Mouse (Mus musculus) G1E (cell line): ENCODE data around the gene Lemd1. TPM values are rescaled to one million over a fixed set of nuclear protein-coding genes. Genes with fewer than 3 reads are reported as not detected.

Source experiments
- ATAC-seq: 2 replicates; pipeline ENCODE4 v1.8.0; 2016; ENCODE audit warnings: mild to moderate bottlenecking; ENCODE audit not compliant: insufficient number of reproducible peaks, poor library complexity, low FRiP score, severe bottlenecking; ENCODE audit errors: extremely low read depth
- DNase-seq: peaks from one replicate; pipeline ENCODE4 v3.0.0; 2012; ENCODE audit warnings: low spot score
- H3K27me3 ChIP-seq: 2 replicates; pipeline ENCODE4 v1.6.1; 2012; ENCODE audit warnings: mild to moderate bottlenecking, low read length, inconsistent platforms; ENCODE audit not compliant: insufficient read depth
- H3K36me3 ChIP-seq: replicated peaks from 2 replicates; pipeline ENCODE3; 2012; ENCODE audit warnings: mild to moderate bottlenecking, inconsistent platforms
- H3K4me1 ChIP-seq: 2 replicates; pipeline ENCODE4 v1.6.1; 2012; ENCODE audit warnings: low read depth, low read length, inconsistent platforms, mixed read lengths; ENCODE audit not compliant: insufficient read depth
- H3K4me3 ChIP-seq: 2 replicates; pipeline ENCODE4 v1.5.1; 2012; ENCODE audit warnings: low read depth, mild to moderate bottlenecking, inconsistent platforms, low read length, moderate library complexity, mixed read lengths
- H3K9me3 ChIP-seq: replicated peaks from 2 replicates; pipeline ENCODE4 v1.6.1; 2012; ENCODE audit warnings: inconsistent platforms
- CTCF ChIP-seq: IDR thresholded peaks from 2 replicates; pipeline ENCODE4 v1.5.1; 2012; ENCODE audit warnings: low read depth, low read length, inconsistent platforms, mixed read lengths
- GATA1 ChIP-seq: IDR thresholded peaks from 2 replicates; pipeline ENCODE4 v1.6.1; 2012; ENCODE audit warnings: borderline replicate concordance, low read length, inconsistent platforms, mixed read lengths
- GATA2 ChIP-seq: IDR thresholded peaks from 2 replicates; pipeline ENCODE4 v1.6.1; 2012; ENCODE audit warnings: low read depth, low read length, inconsistent platforms, borderline replicate concordance
- POLR2AphosphoS5 ChIP-seq: IDR thresholded peaks from 2 replicates; pipeline ENCODE4 v1.6.1; 2012; ENCODE audit warnings: low read depth, low read length, inconsistent platforms; ENCODE audit not compliant: insufficient replicate concordance
- TAL1 ChIP-seq: conservative IDR thresholded peaks from 2 replicates; pipeline ENCODE4 v1.6.1; 2012; ENCODE audit warnings: low read depth, low read length, inconsistent platforms, mixed read lengths
- polyA plus RNA-seq: library from polyadenylated mRNA; stranded (reverse); fragments of >175 nt; gene quantifications from 2 replicates; pipeline ENCODE4 v1.2.3, GENCODE M21; 2012
- total RNA-seq, 2 experiments: library from RNA; stranded (forward) in 1 of 2; stranded (reverse) in 1 of 2; fragments of 200-1000 nt in 1 of 2; fragments of >200 nt in 1 of 2; fragmentation: Nextera tagmentation in 1 of 2; gene quantifications; 2 replicates each; pipeline ENCODE4 v1.2.3; 2014 to 2017

Lemd1 gene
- total and polyA plus RNA-seq, 3 experiments = 0.44 TPM; not detected in 2

DNA sequence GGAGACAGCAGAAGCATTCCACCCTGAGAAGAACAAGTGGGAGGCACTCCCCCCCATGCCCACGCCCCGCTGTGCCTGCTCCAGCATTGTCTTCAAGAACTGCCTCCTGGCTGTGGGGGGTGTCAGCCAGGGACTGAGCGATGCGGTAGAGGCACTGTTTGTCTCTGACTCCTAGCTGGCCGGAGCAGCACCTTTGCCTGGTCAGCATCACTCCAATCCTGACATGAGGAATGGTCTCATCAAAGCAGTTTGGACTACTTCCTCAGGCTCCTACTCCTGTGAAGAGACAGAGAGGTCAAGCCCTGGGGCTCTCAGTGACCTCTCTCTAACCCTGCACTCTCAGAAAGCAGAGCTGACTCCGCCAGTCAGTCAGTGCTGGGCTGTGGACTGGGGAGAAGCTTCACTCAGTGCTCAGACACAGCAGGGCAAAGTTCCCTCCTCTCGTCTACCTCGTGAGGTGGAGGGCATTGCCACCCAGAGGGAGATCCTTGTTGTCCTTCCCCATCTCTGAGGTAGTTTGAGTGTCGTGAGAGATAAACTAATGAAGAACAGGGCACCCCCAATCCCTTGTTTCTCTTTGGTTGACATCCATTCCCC lies 113.5 kb downstream of the Lemd1 start:
- ATAC-seq = no peak
- Histone ChIP-seq H3K27me3 (peaks cover 67% of the 10 kb centered on the region), H3K9me3 (no peaks in the 10 kb centered on the region), H3K4me1 (no peaks in the 10 kb centered on the region), H3K36me3 (no peaks in the 10 kb centered on the region), H3K4me3 (no peak overlapping the region)
- TF ChIP-seq POLR2AphosphoS5 = no peak
- TF ChIP-seq TAL1 = no peak
- TF ChIP-seq GATA1 = no peak
- no peak for TF ChIP-seq CTCF
- TF ChIP-seq GATA2 = no peak
- no peak for DNase-seq

DNA sequence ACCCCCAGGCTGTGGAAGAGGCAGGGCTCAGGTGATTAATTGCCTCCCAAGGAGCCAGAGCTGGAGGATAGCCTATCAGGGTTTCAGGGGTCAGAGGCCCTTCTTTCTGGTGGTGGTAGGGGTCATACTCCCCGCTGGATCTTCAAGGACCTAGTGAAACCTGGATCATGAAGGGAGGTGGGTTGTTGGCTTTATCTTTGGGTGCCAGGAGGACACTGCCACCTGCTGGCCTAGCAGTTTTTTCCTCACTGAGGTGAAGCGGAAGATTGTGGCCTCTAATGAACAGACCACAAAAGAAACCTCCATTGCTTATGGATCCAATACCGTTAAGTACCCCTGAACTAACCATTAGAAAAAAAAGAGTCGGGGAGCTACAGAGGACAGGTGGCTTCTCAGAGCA lies 114.9 kb downstream of the Lemd1 start:
- no peak for ATAC-seq
- Histone ChIP-seq H3K4me3 (no peak overlapping the region), H3K9me3 (no peaks in the 10 kb centered on the region), H3K36me3 (no peaks in the 10 kb centered on the region), H3K4me1 (peaks cover 1% of the 10 kb centered on the region; the same call in 1 of the 2 replicates), H3K27me3 (peaks cover 71% of the 10 kb centered on the region)
- TF ChIP-seq GATA2 (no peak), CTCF (peak; percentile 8; the same call in 1 of the 2 replicates)
- no peak for DNase-seq

DNA sequence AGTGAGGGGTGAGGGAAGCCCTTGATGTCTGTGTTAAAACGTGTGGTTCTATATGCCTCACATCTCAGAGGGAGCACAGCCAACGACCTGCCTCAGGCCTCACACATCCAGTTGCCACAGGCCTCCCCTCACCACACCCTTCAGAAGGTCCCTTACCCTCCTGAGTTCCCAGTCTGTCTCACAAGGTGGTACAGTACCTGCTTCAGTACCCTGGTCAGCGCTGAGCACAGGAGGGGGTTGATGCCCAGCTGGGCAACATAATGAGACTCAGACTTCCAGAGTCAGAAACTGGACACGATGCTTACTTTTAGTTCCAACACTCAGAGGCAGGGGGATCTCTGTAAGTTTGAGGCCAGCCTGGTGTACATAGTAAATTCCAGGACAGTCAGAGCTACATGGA lies 115.6 kb downstream of the Lemd1 start:
- DNase-seq (no peak), ATAC-seq (no peak)
- TF ChIP-seq GATA2 (no peak), POLR2AphosphoS5 (no peak), CTCF (no peak), GATA1 (no peak), TAL1 (no peak)
- H3K27me3 ChIP-seq = peaks cover 71% of the 10 kb centered on the region
- H3K4me1 ChIP-seq = peaks cover 6% of the 10 kb centered on the region; the same call in 1 of the 2 replicates
- H3K9me3 ChIP-seq = no peaks in the 10 kb centered on the region
- no peak overlapping the region for H3K4me3 ChIP-seq
- no peaks in the 10 kb centered on the region for H3K36me3 ChIP-seq

DNA sequence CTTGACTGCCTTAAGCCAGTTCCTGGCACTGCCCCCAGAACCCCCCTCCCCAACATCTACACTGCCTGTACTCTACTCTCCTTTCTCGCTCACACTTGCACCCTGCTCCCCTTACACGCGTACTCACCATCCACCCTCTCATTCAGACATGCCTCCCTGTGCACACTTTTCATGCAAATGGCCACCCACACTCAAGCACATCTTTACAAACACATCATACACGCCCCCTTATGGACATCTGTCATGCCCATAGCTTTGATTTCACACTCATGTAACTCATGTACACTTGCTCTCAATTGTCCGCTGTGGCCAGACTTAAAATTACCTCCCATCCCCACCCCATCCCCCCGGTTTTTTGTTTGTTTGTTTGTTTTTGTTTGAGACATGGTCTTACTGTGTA lies 116.7 kb downstream of the Lemd1 start:
- no peaks in the 10 kb centered on the region for H3K36me3 ChIP-seq
- H3K4me3 ChIP-seq = no peak overlapping the region
- DNase-seq = no peak
- peaks cover 14% of the 10 kb centered on the region for H3K4me1 ChIP-seq
- no peak for ATAC-seq
- TF ChIP-seq TAL1 (no peak), GATA2 (no peak), CTCF (no peak), GATA1 (no peak), POLR2AphosphoS5 (no peak)
- peaks cover 68% of the 10 kb centered on the region for H3K27me3 ChIP-seq
- no peaks in the 10 kb centered on the region for H3K9me3 ChIP-seq

DNA sequence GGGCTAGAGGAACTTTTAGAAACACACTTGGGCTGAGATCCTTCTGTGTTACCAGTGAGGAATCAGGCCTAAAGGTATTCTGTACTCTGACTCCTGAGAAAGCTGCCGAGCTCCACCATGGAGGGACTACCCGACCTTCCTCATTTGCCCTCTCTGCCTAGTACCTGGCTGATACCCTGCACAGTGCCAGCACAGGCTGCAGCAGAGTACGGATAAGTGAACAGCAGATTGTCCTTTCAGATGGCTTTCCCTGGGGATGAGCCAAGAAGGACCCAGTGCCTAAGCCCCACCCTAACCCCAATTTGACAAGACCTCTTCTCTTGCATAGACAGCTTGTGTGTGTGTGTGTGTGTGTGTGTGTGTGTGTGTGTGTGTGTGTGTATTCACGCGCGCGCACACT lies 117.4 kb downstream of the Lemd1 start:
- ATAC-seq = no peak
- H3K4me3 ChIP-seq = no peak overlapping the region
- peaks cover 62% of the 10 kb centered on the region for H3K27me3 ChIP-seq
- no peak for TF ChIP-seq GATA1
- no peak for TF ChIP-seq CTCF
- TF ChIP-seq GATA2 = no peak
- no peak for TF ChIP-seq TAL1
- no peak for TF ChIP-seq POLR2AphosphoS5
- H3K36me3 ChIP-seq = no peaks in the 10 kb centered on the region
- no peaks in the 10 kb centered on the region for H3K9me3 ChIP-seq
- peaks cover 17% of the 10 kb centered on the region for H3K4me1 ChIP-seq
- DNase-seq = no peak

Other genes starting within 250 kb of the Lemd1 start
- 36.9 and 48.1 TPM in 2 replicates for gene Slc45a3, start 228.5 kb upstream of the Lemd1 start, total RNA-seq (2014; fragmentation: Nextera tagmentation)
- 51.4 and 56.6 TPM in 2 replicates for gene Slc45a3, start 228.5 kb upstream of the Lemd1 start, total RNA-seq (2017)
- 12.3 and 14.4 TPM in 2 replicates for gene Slc45a3, start 228.5 kb upstream of the Lemd1 start, polyA plus RNA-seq
- 166 and 187 TPM in 2 replicates for gene Elk4, start 183.8 kb upstream of the Lemd1 start, total RNA-seq (2014; fragmentation: Nextera tagmentation)
- gene Elk4, start 183.8 kb upstream of the Lemd1 start, total RNA-seq (2017) = 67.4 and 83.2 TPM in 2 replicates
- gene Elk4, start 183.8 kb upstream of the Lemd1 start, polyA plus RNA-seq = 4.1 and 5.1 TPM in 2 replicates
- gene Mfsd4a, start 123.4 kb upstream of the Lemd1 start, total RNA-seq (2014; fragmentation: Nextera tagmentation) = not detected in 2 replicates
- 0.70 and 1.0 TPM in 2 replicates for gene Mfsd4a, start 123.4 kb upstream of the Lemd1 start, total RNA-seq (2017)
- not detected in 2 replicates for gene Mfsd4a, start 123.4 kb upstream of the Lemd1 start, polyA plus RNA-seq
- not detected in 2 replicates for gene Cdk18, start 51.7 kb upstream of the Lemd1 start, total RNA-seq (2014; fragmentation: Nextera tagmentation)
- gene Cdk18, start 51.7 kb upstream of the Lemd1 start, total RNA-seq (2017) = 0.06 and 0.33 TPM in 2 replicates
- gene Cdk18, start 51.7 kb upstream of the Lemd1 start, polyA plus RNA-seq = 0.02 TPM in 1 of 2 replicates, not detected in the other
- not detected in 2 replicates for gene AC124108.1, start within 50 bp of the Lemd1 start, total RNA-seq (2014; fragmentation: Nextera tagmentation)
- under 0.01 and 0.05 TPM in 2 replicates for gene AC124108.1, start within 50 bp of the Lemd1 start, total RNA-seq (2017)
- gene AC124108.1, start within 50 bp of the Lemd1 start, polyA plus RNA-seq = not detected in 2 replicates
- not detected in 2 replicates for gene Gm10188, start 38.3 kb downstream of the Lemd1 start, total RNA-seq (2014; fragmentation: Nextera tagmentation)
- gene Gm10188, start 38.3 kb downstream of the Lemd1 start, total RNA-seq (2017) = 0.17 TPM in 1 of 2 replicates, not detected in the other
- not detected in 2 replicates for gene Gm10188, start 38.3 kb downstream of the Lemd1 start, polyA plus RNA-seq
- gene Klhdc8a, start 107.2 kb downstream of the Lemd1 start, total RNA-seq (2014; fragmentation: Nextera tagmentation) = not detected in 2 replicates
- 0.06 and 0.11 TPM in 2 replicates for gene Klhdc8a, start 107.2 kb downstream of the Lemd1 start, total RNA-seq (2017)
- not detected in 2 replicates for gene Klhdc8a, start 107.2 kb downstream of the Lemd1 start, polyA plus RNA-seq
- gene Nuak2, start 124.7 kb downstream of the Lemd1 start, total RNA-seq (2014; fragmentation: Nextera tagmentation) = not detected in 2 replicates
- 0.17 and 0.33 TPM in 2 replicates for gene Nuak2, start 124.7 kb downstream of the Lemd1 start, total RNA-seq (2017)
- 0.02 TPM in 1 of 2 replicates, not detected in the other for gene Nuak2, start 124.7 kb downstream of the Lemd1 start, polyA plus RNA-seq
- 11.8 and 99.6 TPM in 2 replicates for gene Tmcc2, start 199.8 kb downstream of the Lemd1 start, total RNA-seq (2014; fragmentation: Nextera tagmentation)
- 6.7 and 7.9 TPM in 2 replicates for gene Tmcc2, start 199.8 kb downstream of the Lemd1 start, total RNA-seq (2017)
- 14.9 and 18.3 TPM in 2 replicates for gene Tmcc2, start 199.8 kb downstream of the Lemd1 start, polyA plus RNA-seq
- gene Dstyk, start 226.1 kb downstream of the Lemd1 start, total RNA-seq (2014; fragmentation: Nextera tagmentation) = 22.7 and 24.8 TPM in 2 replicates
- gene Dstyk, start 226.1 kb downstream of the Lemd1 start, total RNA-seq (2017) = 18.5 and 19.0 TPM in 2 replicates
- gene Dstyk, start 226.1 kb downstream of the Lemd1 start, polyA plus RNA-seq = 2.3 and 2.9 TPM in 2 replicates